Mouse (Mus musculus) ovary, postnatal 10 days (tissue): Measurements from ENCODE around the gene Pth2.

Experiments used
- DNase-seq: peaks from one replicate; pipeline ENCODE4 v3.0.0; 2022; ENCODE audit warnings: low spot score

Pth2 gene

DNA sequence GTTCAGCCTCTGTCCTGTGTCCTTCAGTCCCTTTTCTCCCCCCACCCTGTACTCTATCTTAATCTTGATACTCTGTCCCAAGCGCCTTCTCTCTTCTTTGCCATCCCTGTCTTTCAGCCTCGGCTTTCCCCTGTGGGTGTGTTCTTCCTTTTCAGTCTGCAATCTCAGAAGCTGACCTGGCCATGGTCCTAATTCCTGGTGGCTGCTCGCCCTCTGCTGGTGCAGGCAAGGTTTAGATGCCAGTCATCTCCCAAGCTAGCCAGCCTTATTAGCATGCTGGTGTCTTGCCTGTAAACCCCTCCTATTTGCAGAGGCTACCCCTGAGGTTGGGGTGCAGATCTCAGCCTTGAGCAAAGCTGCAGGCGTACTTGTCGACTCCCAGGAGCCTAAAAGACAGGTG lies 17.6 kb downstream of the Pth2 start:
- no peak for DNase-seq

DNA sequence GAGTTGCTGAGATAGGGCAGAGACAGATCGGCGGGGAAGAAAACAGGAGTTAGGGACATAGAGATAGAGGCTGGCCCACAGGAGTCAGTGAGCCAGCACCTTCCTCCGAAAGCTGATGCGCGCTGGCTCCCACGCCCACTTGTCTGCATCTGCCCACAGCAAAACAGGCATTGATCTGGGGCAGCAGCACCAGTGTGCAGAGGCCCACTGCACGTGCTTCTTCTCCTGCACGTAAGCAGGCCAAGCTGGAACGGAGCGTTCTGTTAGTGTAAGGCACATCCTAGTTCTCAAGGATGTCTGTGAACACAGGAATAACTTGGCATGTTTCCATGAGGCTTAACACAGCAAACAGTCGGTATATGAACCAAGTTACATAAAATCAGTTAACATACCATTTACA lies 18.2 kb downstream of the Pth2 start:
- no peak for DNase-seq

DNA sequence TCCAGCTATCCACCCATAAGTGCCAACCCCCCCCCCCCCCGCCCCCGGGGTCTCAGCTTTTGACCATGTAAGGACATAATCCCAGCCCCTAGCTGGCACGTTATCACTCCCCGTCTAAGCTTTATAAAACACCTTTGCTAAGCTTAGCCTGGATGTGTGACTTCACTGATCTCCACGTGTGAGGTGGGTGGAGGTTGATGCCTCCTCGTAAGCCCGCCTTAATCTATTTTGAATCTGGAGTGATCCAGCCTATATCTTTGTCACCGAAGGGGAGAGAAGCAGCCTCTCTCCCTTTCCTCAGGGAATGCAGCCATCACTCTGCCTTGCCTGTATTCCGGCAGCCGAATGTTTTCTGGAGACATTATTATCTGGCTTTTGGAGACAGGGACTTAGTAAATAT lies 21.9 kb downstream of the Pth2 start:
- no peak for DNase-seq

DNA sequence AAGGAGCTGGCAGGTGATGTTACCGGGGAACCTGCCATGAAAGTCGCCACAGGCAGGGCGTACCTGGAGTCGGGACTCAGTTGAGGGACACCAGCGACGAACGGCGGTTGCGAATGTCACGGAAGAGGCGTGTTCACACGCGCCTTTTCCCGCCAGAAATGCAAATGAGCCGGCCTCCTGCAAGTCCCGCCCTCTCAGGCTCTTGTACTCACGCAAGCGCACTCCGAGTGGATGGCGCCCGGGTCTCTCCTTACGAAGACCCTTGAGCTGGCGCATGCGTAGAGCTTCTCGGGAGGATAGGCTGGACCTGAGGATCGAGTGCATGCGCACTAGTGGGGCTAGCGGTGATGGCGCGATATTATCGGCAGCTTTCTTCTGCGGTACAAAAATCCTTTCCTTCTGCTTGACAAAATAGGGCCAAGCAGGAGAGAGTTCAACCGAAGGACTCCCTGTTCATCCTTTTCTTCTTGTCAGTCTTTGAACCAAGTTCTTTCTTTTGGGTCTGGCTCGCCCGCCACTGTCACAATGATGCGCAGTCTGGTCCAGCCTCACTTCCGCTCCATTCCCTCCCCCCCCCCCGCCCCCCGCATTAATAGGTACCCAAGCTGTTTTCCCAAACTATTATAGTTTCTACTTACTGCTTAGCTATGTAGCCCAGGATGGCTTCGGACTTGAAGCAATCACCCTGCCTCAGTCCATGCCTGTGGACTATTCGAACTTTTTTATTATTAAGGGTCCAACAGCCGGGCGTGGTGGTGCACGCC lies 23.8 kb downstream of the Pth2 start, which contains the start of gene Ccdc155:
Gene Ccdc155, minus strand, starts transcription at position 513 of the 764 bp plus-strand sequence.
- DNase-seq, result peak; percentile 79

DNA sequence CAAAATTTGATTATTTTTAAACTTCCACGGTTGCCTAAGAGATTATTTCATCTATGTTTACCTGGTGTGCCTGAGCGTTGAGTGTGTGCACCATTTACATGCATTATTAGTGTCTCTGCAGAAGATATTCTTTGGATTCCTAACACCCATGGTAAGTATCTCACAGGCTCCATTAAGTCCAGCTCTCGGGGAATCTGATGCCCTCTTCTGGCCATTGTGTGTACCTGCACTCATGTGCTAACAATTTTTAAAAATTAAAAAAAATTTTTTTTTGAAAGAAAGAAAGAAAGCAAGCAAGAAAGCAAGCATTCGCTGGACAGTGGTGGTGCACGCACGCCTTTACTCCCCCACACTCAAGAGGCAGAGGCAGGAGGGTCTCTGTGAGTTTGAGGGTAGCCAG lies 27.5 kb downstream of the Pth2 start:
- DNase-seq, result no peak

DNA sequence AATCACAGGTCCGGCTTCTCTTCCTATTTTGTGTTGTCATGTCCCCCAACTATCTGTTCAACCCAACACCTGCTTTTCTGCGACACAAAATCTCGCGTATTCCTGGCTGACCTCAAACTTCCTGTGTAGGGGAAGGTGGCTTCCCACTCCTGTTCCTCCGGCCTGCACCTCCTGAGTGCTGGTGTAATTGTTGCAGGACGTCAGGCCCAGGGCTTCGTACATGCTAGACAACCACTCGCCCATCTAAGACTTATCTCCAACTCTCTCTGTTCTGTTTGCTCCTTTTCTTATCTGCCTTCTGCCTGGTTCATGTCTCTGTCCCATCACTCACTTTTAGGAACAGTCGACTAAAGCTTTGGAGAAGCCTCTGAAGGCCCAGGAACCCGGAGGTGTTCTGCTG lies 30.3 kb downstream of the Pth2 start:
- no peak for DNase-seq

DNA sequence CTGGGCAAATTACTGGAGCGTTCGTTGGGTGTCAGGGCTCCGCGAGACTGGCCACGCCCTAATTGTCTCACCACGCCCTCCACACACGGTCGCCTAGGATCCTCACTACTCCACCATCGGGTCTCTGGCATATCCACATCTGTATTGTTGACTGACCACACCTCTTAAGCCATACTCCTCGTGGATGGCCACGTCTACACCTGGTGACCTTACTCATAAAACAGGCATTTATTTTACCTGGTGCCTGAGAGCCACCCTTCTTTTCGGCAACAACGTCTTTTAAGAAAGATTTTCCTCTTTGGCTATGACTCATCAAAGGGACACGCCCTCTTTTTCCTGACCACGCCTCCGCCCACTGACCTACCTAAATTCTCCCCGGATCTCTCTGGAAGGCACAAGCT lies 31.1 kb downstream of the Pth2 start, which contains the start of gene Dkkl1:
Gene Dkkl1, minus strand, starts transcription at position 297 of the 401 bp plus-strand sequence.
- DNase-seq, result no peak

DNA sequence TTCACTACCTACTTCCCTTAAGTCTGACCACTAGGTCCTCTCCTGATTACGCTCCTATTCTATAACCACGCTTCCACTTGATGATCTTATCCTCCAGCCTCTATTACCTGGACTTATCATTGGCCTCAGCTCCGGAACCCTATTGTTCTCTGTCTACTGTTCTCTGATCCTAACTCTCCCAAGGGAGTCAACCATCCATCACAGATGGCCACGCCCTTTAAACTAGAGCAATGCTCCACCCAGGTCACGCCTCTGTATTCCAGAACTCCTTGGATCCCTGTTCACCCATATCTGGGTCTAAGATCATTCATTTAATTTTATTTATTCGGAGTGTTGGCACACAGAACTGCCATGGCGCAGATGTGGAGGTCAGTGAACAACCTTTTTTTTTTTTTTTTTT lies 31.6 kb downstream of the Pth2 start:
- no peak for DNase-seq

DNA sequence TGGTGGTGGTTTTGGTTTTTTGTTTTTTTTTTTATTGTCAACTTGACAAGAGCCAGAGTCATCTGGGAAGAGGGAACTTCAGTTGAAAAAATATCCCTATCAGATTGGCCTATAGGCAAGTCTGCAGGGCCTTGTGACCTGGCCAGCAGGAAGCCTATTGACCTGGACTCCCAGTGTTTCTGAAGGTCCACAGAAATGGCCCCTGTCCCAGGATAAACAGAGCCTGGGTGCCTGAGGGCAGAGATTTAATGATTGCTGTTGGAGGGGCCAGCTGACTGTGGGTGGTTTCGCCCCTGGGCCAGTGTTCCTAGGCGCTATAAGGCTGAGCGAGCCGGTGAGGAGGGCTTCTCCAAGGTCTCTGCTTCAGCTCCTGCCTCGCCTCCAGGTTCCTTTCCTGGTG lies 32.9 kb downstream of the Pth2 start:
- no peak for DNase-seq

DNA sequence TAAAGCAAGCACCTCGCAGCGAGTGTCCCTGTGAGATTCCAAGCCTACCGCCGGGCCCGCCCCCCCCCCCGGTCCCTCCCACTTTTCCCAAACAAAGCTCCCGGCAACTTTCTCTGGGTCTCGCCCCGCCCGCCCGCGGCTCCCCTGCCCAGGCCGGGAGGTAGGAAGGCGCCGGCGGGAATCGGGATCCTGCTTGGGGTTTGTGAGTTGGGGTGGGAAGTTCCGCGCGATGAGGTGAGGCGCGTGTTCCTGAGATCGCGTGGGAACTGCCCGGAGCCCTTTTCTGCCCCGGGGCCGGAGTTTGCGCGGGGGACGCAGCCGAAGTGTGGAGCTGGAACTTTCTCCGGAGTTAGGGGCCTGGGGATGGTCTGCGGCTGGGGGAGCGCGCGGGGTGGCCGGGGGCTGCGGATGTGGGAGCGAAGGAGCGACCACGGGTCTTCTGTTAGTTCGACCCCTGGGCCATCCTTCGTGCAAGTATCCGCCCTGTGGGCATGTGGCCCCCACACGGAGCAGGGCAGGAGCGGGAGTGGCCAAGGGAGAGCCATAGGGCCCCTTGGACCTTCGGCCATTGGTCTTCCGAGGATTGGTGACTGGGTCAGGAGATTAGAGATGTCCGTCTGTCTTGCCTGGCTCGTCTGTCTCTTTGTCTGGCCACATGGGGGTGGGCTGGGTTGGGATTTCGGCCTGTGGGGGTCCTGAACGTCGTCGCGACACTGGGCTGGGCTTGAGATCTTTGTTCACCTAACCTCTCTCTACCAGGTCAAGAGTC lies 35.1 kb downstream of the Pth2 start, which contains the start of gene Tead2:
Gene Tead2, plus strand, starts transcription at position 81 of the 769 bp plus-strand sequence.
- peak; percentile 57 for DNase-seq

DNA sequence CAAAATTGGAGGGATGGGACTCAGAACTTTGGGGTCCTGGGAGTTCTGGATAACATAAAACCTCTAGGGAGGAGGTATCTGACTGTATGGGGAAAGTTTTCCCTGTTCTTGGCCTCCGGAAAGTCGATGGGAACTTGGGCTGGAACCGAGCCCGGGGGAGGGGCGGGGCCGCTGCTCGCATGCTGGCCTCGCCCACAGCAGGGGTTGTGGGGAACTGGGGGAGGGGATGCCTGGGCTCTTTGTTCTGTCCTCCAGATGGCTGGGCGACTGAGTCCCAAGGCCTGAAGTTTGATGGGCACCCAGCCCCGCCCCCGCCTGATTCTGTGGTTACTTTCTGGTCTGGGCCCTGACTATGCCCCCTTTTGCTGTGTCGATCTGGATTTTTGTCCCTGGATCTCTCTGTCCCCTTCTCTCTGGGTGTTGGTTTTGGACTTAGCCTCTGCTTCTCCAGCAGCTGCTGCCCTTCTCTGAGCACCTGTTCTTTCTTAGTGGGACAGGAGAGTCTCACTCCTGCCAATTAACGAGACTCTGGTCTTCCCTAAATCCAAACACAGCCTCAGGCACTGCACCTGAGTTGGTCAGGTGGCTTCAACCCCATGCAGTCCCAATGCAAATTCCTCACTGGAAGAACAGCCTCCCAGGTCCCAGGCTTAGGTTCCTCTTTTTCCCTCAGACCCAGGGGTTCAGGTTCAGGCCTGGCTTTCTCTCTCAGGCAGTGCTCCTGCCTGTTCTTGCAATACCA lies 35.8 kb downstream of the Pth2 start:
- peak; percentile 61 for DNase-seq

DNA sequence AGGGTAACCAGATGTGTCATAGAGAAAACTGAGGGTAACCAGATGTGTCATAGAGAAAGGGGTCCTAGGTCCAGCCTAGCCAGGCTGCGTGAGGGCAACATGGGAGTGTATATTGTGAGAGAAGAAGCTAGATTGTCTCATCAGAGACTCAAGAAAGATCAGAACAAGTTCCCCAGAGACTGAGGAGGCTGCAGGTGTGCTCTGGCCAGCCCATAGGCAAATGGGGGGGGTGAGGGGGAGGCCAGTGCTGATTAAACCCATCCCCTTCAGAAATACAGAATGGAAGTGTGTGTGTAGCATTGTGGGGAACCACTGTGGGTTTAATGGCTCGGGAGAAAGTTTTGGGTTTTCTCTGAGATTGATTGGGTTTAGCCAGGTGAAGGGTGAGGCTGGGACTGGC lies 40.9 kb downstream of the Pth2 start:
- DNase-seq, result no peak

DNA sequence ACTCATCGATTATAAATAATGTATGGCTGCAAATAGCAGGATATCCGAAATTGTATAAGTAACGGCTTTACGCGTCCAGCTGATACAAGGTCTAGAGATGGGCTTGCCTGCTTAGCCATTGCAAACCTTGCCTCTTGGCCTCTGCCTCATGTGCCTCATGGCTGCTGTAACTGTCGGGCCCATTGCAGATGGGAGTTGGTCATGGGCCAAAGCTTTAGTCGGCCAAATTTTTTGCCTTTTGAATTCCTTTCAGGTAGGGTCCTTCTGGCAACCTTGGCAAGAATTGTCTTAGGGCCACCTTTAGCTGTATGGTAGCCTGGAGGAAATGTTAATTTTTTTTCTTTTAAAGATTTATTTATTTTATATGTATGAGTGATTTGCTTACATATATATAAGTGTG lies 44.0 kb downstream of the Pth2 start:
- no peak for DNase-seq

DNA sequence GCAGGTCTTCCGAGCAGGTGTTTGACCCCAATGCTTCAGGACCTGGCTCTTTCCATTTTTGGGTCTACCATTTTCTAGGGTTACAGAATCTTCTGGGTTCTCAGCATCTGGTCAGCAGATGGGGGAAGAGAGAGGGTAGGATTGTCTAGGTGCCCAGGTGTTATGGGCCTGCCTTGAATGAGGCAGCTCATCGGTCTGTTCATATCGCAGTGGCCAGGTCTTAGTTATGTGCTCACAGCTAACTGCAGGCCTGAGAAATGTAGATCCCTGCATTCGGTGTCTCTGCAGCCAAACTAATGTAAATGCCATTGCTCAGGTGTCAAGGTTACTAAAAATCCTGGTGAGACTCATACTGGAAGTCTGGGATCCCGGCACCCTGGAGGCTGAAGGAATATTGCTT lies 45.6 kb downstream of the Pth2 start:
- DNase-seq, result no peak

DNA sequence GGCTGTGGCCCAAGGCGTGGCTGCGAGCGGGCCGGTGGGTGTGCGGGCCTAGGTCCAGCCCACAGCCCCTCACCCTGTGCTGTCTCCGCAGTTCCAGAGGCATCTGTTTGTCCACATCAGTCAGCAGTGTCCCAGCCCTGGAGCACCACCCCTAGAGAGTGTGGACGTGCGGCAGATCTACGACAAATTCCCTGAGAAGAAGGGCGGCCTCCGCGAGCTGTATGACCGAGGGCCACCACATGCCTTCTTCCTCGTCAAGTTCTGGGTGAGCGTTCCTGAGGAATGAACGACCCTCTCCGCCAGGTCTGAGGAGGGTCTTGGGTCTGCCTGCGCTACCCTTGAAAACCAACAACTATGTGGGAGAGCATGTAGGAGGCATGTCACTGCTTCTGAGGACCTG lies 47.8 kb downstream of the Pth2 start:
- no peak for DNase-seq

DNA sequence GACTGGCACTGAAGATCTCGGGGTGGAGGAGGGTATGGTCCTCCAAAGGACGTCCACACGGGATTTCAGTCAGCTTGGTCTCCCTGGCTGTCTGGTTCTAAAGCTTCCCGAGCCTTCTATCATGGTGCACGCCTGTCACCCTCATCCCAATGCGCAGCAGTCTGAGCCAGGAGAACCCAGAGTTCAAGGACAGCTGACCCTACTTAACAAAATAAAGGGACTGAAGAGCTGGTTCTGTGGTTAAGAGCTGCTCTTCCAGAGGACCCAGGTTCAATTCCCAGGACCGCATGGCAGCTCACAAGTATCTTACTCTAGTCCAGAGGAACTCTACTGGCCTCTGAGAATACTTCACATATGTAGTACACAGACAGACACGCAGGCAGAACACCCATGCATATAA lies 48.3 kb downstream of the Pth2 start:
- no peak for DNase-seq

DNA sequence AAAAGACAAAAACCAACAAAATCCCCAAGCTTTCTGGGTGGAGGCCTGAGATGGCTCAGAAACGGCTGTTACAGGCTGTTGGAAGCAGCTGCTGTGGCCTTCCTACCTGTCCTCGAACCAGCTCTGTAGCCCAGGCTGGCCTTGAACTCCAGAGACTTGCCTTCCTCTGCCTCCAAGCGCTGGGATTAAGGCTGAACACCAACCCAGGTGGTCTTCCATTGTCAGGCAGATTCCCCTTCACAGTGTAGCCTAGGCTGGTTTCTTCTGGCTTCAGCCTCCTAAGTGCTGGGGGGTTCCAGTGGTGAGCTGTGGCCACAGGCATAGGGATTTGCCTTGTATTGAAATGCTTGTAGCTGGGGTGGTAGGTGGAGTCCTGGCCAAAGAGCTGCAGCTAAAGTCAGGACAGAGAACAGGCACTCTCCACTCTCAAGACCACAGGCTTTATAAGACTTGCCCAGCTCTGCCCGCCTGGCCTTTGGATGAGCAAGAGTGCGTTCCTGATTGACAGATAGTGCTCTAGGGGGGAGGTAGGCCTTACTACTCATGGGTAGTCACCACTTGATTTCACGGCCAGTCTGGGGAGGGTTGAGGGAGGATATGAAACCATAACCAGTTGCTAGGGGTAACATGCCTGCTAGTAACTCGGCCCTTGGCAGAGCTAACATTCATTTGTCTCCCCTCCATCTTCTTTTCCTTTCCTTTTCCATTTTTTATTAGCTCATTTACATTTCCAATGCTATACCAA lies 48.8 kb downstream of the Pth2 start:
- no peak for DNase-seq

DNA sequence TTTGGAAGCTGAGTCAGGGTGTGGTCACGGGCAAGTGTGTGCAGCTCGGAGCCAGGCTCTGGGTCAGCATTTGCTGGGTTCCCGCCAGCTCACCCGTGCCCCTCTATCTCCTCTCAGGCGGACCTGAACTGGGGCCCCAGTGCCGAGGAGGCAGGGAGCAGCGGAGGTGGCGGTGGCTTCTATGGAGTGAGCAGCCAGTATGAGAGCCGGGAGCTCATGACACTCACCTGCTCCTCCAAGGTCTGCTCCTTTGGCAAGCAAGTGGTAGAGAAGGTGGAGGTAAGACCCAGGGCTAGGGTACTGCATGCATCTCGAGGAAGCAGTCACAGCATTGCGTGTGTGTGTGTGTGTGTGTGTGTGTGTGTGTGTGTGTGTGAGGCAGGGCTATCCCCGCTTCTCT lies 50.4 kb downstream of the Pth2 start:
- DNase-seq, result no peak
